7 mouse cellular contexts compared by ENCODE assay signal in the genomic region with DNA sequence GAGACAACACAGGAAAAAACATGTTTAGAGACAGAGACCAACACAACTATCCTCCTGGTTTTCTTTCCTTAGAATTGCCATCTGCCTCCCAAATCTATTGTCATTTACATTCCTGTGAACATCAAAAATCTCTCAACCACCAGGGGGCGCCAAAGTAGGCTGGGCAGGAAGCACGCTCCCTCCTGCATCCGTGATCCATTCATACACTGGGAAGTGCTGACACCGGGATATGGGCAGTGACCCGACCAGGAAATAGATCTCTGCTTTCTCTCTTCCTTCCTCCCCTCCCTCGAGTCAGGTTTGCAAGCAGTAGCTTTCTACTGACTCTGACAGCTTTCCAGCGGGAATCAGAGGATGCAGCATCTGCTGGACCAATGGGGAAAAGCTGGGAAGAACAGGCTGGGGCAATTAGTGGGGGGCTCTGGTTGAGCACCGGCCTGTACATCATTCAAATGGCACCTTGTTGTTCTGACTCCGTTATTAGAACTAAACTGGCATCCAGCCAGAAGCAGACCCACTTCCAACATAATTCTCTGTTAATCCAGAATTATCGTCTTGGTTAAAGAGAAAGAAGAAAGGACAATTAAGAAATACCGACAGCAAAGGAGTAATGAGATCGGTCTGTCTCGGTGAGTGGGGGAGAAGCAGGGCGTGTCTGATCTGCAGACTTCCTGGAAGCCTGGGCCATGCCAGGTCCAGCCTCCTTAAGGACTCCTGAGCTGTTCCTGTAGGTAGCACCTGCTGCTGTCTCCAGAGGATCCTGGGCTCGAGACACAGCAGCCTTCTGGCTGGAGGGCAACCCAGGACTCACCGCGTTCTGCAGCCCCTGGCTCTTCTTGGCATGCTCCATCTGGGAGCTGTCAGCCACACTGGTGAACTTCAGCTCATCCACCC. TPM values are rescaled to one million over a fixed set of nuclear protein-coding genes. Genes with fewer than 3 reads are reported as not detected.
A peak's percentile ranks its signal among the peaks of the same experiment; 100 is the strongest.
DNase-seq lines count a peak whose midpoint lies in the region; ATAC-seq and TF ChIP-seq lines count a peak whose summit lies in the region.

No protein-coding gene starts in this region.

- no peaks in the 10 kb centered on the region for H3K36me3 ChIP-seq in ES-E14 (ENCODE audit: control insufficient read depth, insufficient read depth, low read length, poor library complexity, severe bottlenecking)

- H3K9ac ChIP-seq in ES-E14 (ENCODE audit: insufficient read depth, low read depth, low read length, poor library complexity, severe bottlenecking): no peak overlapping the region

- H3K4me1 ChIP-seq in ES-E14 (ENCODE audit: control insufficient read depth in 2 of 2, insufficient read depth in 2 of 2, low read length in 2 of 2, poor library complexity in 1 of 2): no peaks in the 10 kb centered on the region
- H3K4me1 ChIP-seq in lung, adult 2 months (ENCODE audit: control insufficient read depth, insufficient read depth, low read length): no peaks in the 10 kb centered on the region

- no peak for TF ChIP-seq POLR2A in lung, adult 2 months (IDR thresholded peaks at IDR 0.05; ENCODE audit: borderline replicate concordance, extremely low read depth, low read depth, low read length)

- peak; percentile 74 for TF ChIP-seq CTCF in lung, adult 2 months (IDR thresholded peaks at IDR 0.05; ENCODE audit: insufficient read depth, low read length)

- H3K4me3 ChIP-seq in ES-E14 (ENCODE audit: insufficient read depth in 1 of 2, low read depth in 1 of 2, low read length in 2 of 2, poor library complexity in 1 of 2, severe bottlenecking in 1 of 2): no peak overlapping the region
- peak overlapping the region; percentile 8 for H3K4me3 ChIP-seq in lung, adult 2 months (replicated peaks; ENCODE audit: extremely low read depth, low read depth, low read length)

- DNase-seq in B cell, adult 2 months: peak; percentile 71 to 72
- peak; percentile 82 for DNase-seq in ES-E14 (ENCODE audit: low read depth, low spot score)
- peak; percentile 73 to 87 for DNase-seq in heart, adult 18-20 months
- peak; percentile 77 for DNase-seq in kidney, postnatal 14 days
- peak; percentile 73 for DNase-seq in lung, adult 2 months
- DNase-seq in right cerebral cortex, adult 2 months (ENCODE audit: low spot score in 2 of 2): peak; percentile 78 to 85

- WGBS in lung, adult 2 months: 22% methylated on average over 17 of the region's 17 CpGs

- in situ Hi-C loops in ES-E14 (cut with MboI; ENCODE audit: low sequenced_read_pairs in 2 of 2, unreplicated experiment in 2 of 2): no loop called here

- no peak overlapping the region for H3K27ac ChIP-seq in ES-E14 (ENCODE audit: insufficient read depth, low read depth, low read length, poor library complexity, severe bottlenecking)

- H3K9me3 ChIP-seq in ES-E14 (ENCODE audit: control insufficient read depth, insufficient read depth, low read depth, low read length): no peaks in the 10 kb centered on the region

- peak; percentile 63 for ATAC-seq in common myeloid progenitor, adult 5-6 weeks (replicated peaks; ENCODE audit: low read depth, poor library complexity, severe bottlenecking)

TF ChIP-seq in ES-E14, 5 proteins besides CTCF, POLR2A, EP300 and RAD21:
- peak; percentile 66; the same call in 1 of the 2 replicates for TF ChIP-seq MAFK (IDR thresholded peaks at IDR 0.05; ENCODE audit: insufficient read depth, low read depth, low read length)
- TF ChIP-seq HCFC1 (IDR thresholded peaks at IDR 0.05; ENCODE audit: borderline replicate concordance, insufficient read depth, low read length): no peak

RNA-seq across cellular contexts. Expression of a gene that starts 33.1 kb away (rescaled TPM):
- total RNA-seq in ES-E14 (2012; rRNA removed): 0.09 and 0.11 TPM in 2 replicates
- total RNA-seq in common myeloid progenitor, adult 5-6 weeks (2017): 0.29 and 0.91 TPM in 2 replicates
- total RNA-seq in heart, adult 18-20 months (2021): 100 to 1,000 TPM; 379 to 400 TPM
- 1.3 and 9.4 TPM in 2 replicates for polyA plus RNA-seq in lung, adult 2 months (2012; rRNA removed)

RNA-seq across cellular contexts. Expression of a gene that starts 40.2 kb away (rescaled TPM):
- total RNA-seq in ES-E14 (2012; rRNA removed): 4.9 and 7.1 TPM in 2 replicates
- 28.2 and 42.0 TPM in 2 replicates for total RNA-seq in common myeloid progenitor, adult 5-6 weeks (2017)
- 10 to 100 TPM in 1 of 2 experiments, 1 to 10 TPM in 1; 9.1 to 12.2 TPM for total RNA-seq in heart, adult 18-20 months (2021)
- 14.2 and 17.3 TPM in 2 replicates for polyA plus RNA-seq in lung, adult 2 months (2012; rRNA removed)

Comparison
In these comparisons a context has a peak if more than half of its experiments do, and no peak if none do; other contexts are left out.
1. RNA of a gene that starts 33.1 kb away (total RNA-seq): 379 to 400 TPM in heart, adult 18-20 months; 0.29 to 0.91 TPM in common myeloid progenitor, adult 5-6 weeks and 0.09 to 0.11 TPM in ES-E14; every median in the first group is over 100 times any median in the second.
2. Peak in every context shown above with its lines, with median percentiles within 50 percentile points of each other: DNase-seq.